Mouse (Mus musculus): ENCODE data around the gene Hist1h1a. TPM values are rescaled to one million over a fixed set of nuclear protein-coding genes. Genes with fewer than 3 reads are reported as not detected.

Hist1h1a gene
- polyA plus RNA-seq (2012; rRNA removed; ENCODE audit: low replicate concordance) = 0.17 and 0.86 TPM in 2 replicates

GRCm38 (mm10) chr13:23763586-23764323 lies at the start of gene Hist1h1a:
Gene Hist1h1a, plus strand, starts transcription at chr13:23763666.

DNA sequence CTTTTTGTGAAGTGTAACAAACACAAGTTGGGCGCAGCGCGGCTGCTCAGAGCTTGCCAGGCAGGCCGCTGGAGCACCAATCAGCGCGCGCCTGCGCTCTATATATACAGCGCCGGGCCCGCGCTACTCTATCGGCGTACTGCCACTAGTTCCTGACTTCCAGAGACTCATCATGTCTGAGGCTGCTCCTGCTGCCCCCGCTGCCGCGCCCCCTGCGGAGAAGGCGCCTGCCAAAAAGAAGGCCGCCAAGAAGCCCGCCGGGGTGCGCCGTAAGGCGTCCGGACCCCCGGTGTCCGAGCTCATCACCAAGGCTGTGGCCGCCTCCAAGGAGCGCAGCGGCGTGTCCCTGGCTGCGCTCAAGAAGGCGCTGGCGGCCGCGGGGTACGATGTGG lies 24.8 kb upstream of the Hist1h1a start, which contains the start of gene Hist1h1c:
Hist1h1c (plus strand) TSS at position 132 of the 392 bp plus-strand sequence.

GRCm38 (mm10) chr13:23745381-23746161 lies 17.9 kb upstream of the Hist1h1a start, which contains the start of gene Hist1h3c:
Gene Hist1h3c, minus strand, starts transcription at chr13:23745602.

GRCm38 (mm10) chr13:23746201-23747080 lies 17.0 kb upstream of the Hist1h1a start, which contains the start of gene Hist1h2bb:
Gene Hist1h2bb, plus strand, starts transcription at chr13:23746734.

GRCm38 (mm10) chr13:23750839-23751477 lies 12.5 kb upstream of the Hist1h1a start, which contains the start of gene Hist1h2ab:
Gene Hist1h2ab, plus strand, starts transcription at chr13:23751126.

DNA sequence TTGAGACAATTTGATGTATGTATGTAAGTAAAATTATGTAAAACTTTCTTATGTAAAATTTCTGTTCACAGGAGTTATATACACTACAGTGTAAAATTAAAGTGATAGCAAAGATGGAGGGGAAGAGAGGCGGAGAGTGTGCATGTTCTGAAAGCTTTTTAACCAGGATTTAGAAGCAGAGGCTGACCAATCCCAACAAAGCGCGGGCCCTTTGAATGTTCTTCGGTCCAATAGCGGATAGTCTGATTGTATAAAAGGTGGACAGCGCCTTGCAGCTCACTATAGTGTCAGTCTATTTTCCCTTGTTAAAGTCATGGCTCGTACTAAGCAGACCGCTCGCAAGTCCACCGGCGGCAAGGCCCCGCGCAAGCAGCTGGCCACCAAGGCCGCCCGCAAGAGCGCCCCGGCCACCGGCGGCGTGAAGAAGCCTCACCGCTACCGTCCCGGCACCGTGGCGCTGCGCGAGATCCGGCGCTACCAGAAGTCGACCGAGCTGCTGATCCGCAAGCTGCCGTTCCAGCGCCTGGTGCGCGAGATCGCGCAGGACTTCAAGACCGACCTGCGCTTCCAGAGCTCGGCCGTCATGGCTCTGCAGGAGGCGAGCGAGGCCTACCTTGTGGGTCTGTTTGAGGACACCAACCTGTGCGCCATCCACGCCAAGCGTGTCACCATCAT lies 11.3 kb upstream of the Hist1h1a start, which contains the start of gene Hist1h3b:
Hist1h3b (plus strand) TSS at position 201 of the 675 bp plus-strand sequence.

GRCm38 (mm10) chr13:23756790-23757189 lies 6.7 kb upstream of the Hist1h1a start, which contains the start of gene Hist1h4b:
Gene Hist1h4b, plus strand, starts transcription at chr13:23757013.

GRCm38 (mm10) chr13:23760972-23761864 lies 2.2 kb upstream of the Hist1h1a start, which contains the start of gene Hist1h4a:
Gene Hist1h4a, minus strand, starts transcription at chr13:23761230.

GRCm38 (mm10) chr13:23761871-23762821 lies 1.3 kb upstream of the Hist1h1a start, which contains the start of gene Hist1h3a:
Gene Hist1h3a, minus strand, starts transcription at chr13:23762386.

GRCm38 (mm10) chr13:23769613-23770012 lies 6.1 kb downstream of the Hist1h1a start, which contains the start of gene Trim38:
Gene Trim38, plus strand, starts transcription at chr13:23769913.

DNA sequence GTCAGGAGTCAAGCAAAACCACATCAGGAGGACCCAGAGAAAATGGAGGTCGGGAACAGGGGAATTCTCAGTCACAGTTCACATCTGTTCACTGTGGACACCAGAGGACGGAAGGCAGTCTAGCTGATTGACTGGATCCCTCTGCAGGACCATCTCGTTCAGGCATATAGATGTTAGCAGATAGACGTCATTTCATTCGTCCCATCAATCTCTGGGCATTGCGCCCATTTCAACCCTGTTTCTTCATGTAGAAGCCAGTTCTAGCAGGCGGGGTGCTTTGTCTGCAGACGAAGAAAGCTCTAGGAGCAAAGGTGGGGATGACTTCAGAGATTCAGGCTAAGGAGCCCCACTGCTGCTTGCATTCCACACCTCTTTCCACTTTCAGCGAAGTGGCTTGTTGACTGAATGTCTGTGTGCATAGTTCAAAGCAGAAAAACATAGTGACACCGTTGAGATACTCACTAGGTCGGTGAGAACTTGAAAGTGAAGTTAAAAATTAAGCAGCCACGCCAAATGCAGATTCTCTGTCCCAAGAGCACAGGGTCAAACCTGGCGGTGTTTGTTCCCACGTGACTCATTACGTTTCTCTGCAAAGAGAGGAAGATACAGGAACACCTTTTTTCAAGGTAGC lies 43.1 kb downstream of the Hist1h1a start, which contains the start of gene Slc17a2:
Slc17a2 (plus strand) TSS at position 572 of the 631 bp plus-strand sequence.

Other genes starting within 250 kb of the Hist1h1a start
- gene Hist1h4h, start 232.6 kb upstream of the Hist1h1a start, polyA plus RNA-seq (2012; rRNA removed; ENCODE audit: low replicate concordance) = 57.5 and 141 TPM in 2 replicates
- gene Hist1h2af, start 229.8 kb upstream of the Hist1h1a start, polyA plus RNA-seq (2012; rRNA removed; ENCODE audit: low replicate concordance) = 3.5 and 114 TPM in 2 replicates
- gene Hist1h3g, start 228.2 kb upstream of the Hist1h1a start, polyA plus RNA-seq (2012; rRNA removed; ENCODE audit: low replicate concordance) = 1.4 and 14.2 TPM in 2 replicates
- gene Hist1h2bh, start 220.3 kb upstream of the Hist1h1a start, polyA plus RNA-seq (2012; rRNA removed; ENCODE audit: low replicate concordance) = 0.62 and 1.6 TPM in 2 replicates
- 2.2 and 3.5 TPM in 2 replicates for gene Hist1h3f, start 219.6 kb upstream of the Hist1h1a start, polyA plus RNA-seq (2012; rRNA removed; ENCODE audit: low replicate concordance)
- gene Hist1h4f, start 212.0 kb upstream of the Hist1h1a start, polyA plus RNA-seq (2012; rRNA removed; ENCODE audit: low replicate concordance) = 1.6 and 10.0 TPM in 2 replicates
- 0.19 and 0.29 TPM in 2 replicates for gene Hist1h1d, start 210.4 kb upstream of the Hist1h1a start, polyA plus RNA-seq (2012; rRNA removed; ENCODE audit: low replicate concordance)
- 4.3 and 14.6 TPM in 2 replicates for gene Hist1h3e, start 201.3 kb upstream of the Hist1h1a start, polyA plus RNA-seq (2012; rRNA removed; ENCODE audit: low replicate concordance)
- gene Hist1h2ae, start 192.4 kb upstream of the Hist1h1a start, polyA plus RNA-seq (2012; rRNA removed; ENCODE audit: low replicate concordance) = 0.97 and 6.5 TPM in 2 replicates
- gene Hist1h2bg, start 192.3 kb upstream of the Hist1h1a start, polyA plus RNA-seq (2012; rRNA removed; ENCODE audit: low replicate concordance) = 13.0 and 39.0 TPM in 2 replicates
- 7.1 TPM in 1 of 2 replicates, not detected in the other for gene Hist1h2bf, start 189.5 kb upstream of the Hist1h1a start, polyA plus RNA-seq (2012; rRNA removed; ENCODE audit: low replicate concordance)
- 1.2 and 2.4 TPM in 2 replicates for gene Hist1h2ad, start 189.3 kb upstream of the Hist1h1a start, polyA plus RNA-seq (2012; rRNA removed; ENCODE audit: low replicate concordance)
- 3.8 and 10.6 TPM in 2 replicates for gene Hist1h3d, start 187.9 kb upstream of the Hist1h1a start, polyA plus RNA-seq (2012; rRNA removed; ENCODE audit: low replicate concordance)
- 3.8 and 10.8 TPM in 2 replicates for gene Hist1h4d, start 182.1 kb upstream of the Hist1h1a start, polyA plus RNA-seq (2012; rRNA removed; ENCODE audit: low replicate concordance)
- gene Hist1h2be, start 142.5 kb upstream of the Hist1h1a start, polyA plus RNA-seq (2012; rRNA removed; ENCODE audit: low replicate concordance) = 3.5 and 10.2 TPM in 2 replicates
- 2.3 and 5.0 TPM in 2 replicates for gene Hist1h1e, start 141.1 kb upstream of the Hist1h1a start, polyA plus RNA-seq (2012; rRNA removed; ENCODE audit: low replicate concordance)
- 0.29 and 0.85 TPM in 2 replicates for gene Hist1h2ac, start 79.7 kb upstream of the Hist1h1a start, polyA plus RNA-seq (2012; rRNA removed; ENCODE audit: low replicate concordance)
- gene Hist1h2bc, start 79.5 kb upstream of the Hist1h1a start, polyA plus RNA-seq (2012; rRNA removed; ENCODE audit: low replicate concordance) = 245 and 394 TPM in 2 replicates
- gene Hist1h1t, start 67.9 kb upstream of the Hist1h1a start, polyA plus RNA-seq (2012; rRNA removed; ENCODE audit: low replicate concordance) = not detected in 2 replicates
- gene Hist1h4c, start 65.2 kb upstream of the Hist1h1a start, polyA plus RNA-seq (2012; rRNA removed; ENCODE audit: low replicate concordance) = 5.8 TPM in 2 replicates
- gene Hfe, start 52.8 kb upstream of the Hist1h1a start, polyA plus RNA-seq (2012; rRNA removed; ENCODE audit: low replicate concordance) = 45.6 and 144 TPM in 2 replicates
- gene Hist1h1c, start 24.9 kb upstream of the Hist1h1a start, polyA plus RNA-seq (2012; rRNA removed; ENCODE audit: low replicate concordance) = 73.0 and 92.8 TPM in 2 replicates
- gene Hist1h3c, start 18.1 kb upstream of the Hist1h1a start, polyA plus RNA-seq (2012; rRNA removed; ENCODE audit: low replicate concordance) = 0.89 and 13.7 TPM in 2 replicates
- gene Hist1h2bb, start 16.9 kb upstream of the Hist1h1a start, polyA plus RNA-seq (2012; rRNA removed; ENCODE audit: low replicate concordance) = 7.3 and 9.2 TPM in 2 replicates
- gene Hist1h2ab, start 12.5 kb upstream of the Hist1h1a start, polyA plus RNA-seq (2012; rRNA removed; ENCODE audit: low replicate concordance) = 1.4 and 13.7 TPM in 2 replicates
- 2.3 and 17.2 TPM in 2 replicates for gene Hist1h3b, start 11.4 kb upstream of the Hist1h1a start, polyA plus RNA-seq (2012; rRNA removed; ENCODE audit: low replicate concordance)
- gene Hist1h4b, start 6.7 kb upstream of the Hist1h1a start, polyA plus RNA-seq (2012; rRNA removed; ENCODE audit: low replicate concordance) = 7.7 TPM in 1 of 2 replicates, not detected in the other
- 7.6 and 9.8 TPM in 2 replicates for gene Hist1h4a, start 2.4 kb upstream of the Hist1h1a start, polyA plus RNA-seq (2012; rRNA removed; ENCODE audit: low replicate concordance)
- gene Hist1h3a, start 1.3 kb upstream of the Hist1h1a start, polyA plus RNA-seq (2012; rRNA removed; ENCODE audit: low replicate concordance) = 1.3 and 14.9 TPM in 2 replicates
- 0.24 TPM in 1 of 2 replicates, not detected in the other for gene Trim38, start 6.2 kb downstream of the Hist1h1a start, polyA plus RNA-seq (2012; rRNA removed; ENCODE audit: low replicate concordance)
- gene Slc17a2, start 43.3 kb downstream of the Hist1h1a start, polyA plus RNA-seq (2012; rRNA removed; ENCODE audit: low replicate concordance) = not detected in 2 replicates
- gene Slc17a3, start 75.8 kb downstream of the Hist1h1a start, polyA plus RNA-seq (2012; rRNA removed; ENCODE audit: low replicate concordance) = not detected in 2 replicates
- gene Slc17a1, start 104.1 kb downstream of the Hist1h1a start, polyA plus RNA-seq (2012; rRNA removed; ENCODE audit: low replicate concordance) = not detected in 2 replicates
- gene Slc17a4, start 151.3 kb downstream of the Hist1h1a start, polyA plus RNA-seq (2012; rRNA removed; ENCODE audit: low replicate concordance) = not detected in 2 replicates
- not detected in 2 replicates for gene Hist1h2ba, start 170.5 kb downstream of the Hist1h1a start, polyA plus RNA-seq (2012; rRNA removed; ENCODE audit: low replicate concordance)
- not detected in 2 replicates for gene Hist1h2aa, start 170.8 kb downstream of the Hist1h1a start, polyA plus RNA-seq (2012; rRNA removed; ENCODE audit: low replicate concordance)
- not detected in 2 replicates for gene Scgn, start 227.5 kb downstream of the Hist1h1a start, polyA plus RNA-seq (2012; rRNA removed; ENCODE audit: low replicate concordance)